Comparison of ENCODE assay signal across 22 mouse cellular contexts in the genomic region with DNA sequence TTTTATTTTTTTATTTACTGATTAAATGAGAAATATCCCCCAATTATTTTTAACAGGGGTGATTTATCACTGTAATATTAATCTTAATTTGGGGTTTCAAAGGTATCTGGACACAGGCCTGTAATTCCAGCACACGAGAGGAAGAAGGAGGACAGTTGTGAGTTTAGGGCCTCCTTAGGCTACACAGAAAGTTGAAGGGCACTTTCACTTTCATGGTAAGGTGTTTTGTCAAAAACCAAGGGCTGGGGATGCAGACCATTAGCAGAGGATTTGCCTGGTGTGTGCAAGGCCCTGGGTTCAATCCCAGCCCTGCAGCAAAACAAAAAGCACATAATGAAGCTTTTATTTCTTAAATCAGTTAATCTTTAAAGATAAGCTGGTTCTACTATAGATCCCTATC. TPM values are rescaled to one million over a fixed set of nuclear protein-coding genes. Genes with fewer than 3 reads are reported as not detected.
A peak's percentile ranks its signal among the peaks of the same experiment; 100 is the strongest.
DNase-seq lines count a peak whose midpoint lies in the region; ATAC-seq and TF ChIP-seq lines count a peak whose summit lies in the region.
"Had no signal": no experiment of that assay in that cellular context is flagged by ENCODE, and none has a peak within 500 bp of the region (broad histone marks: within the 10 kb centered on the region; RNA-seq: fewer than 3 reads in every experiment).

No protein-coding gene starts in this region.

- H3K27ac ChIP-seq in layer of hippocampus, adult 2 months: 0 out of 2 replicates have a peak overlapping the region, but pooled peaks have one; percentile 8
- H3K27ac ChIP-seq in lung, postnatal 0 days (ENCODE audit: low read length): peak overlapping the region; percentile 23; the same call in 1 of the 2 replicates
- peak overlapping the region; percentile 22; the same call in 1 of the 2 replicates for H3K27ac ChIP-seq in bone marrow macrophage, adult 2 months (ENCODE audit: insufficient read depth, low read depth, low read length)
- H3K27ac ChIP-seq in forebrain, embryonic 10.5 days: no peak overlapping the region
- H3K27ac ChIP-seq: forebrain, embryonic 12.5 days; heart, embryonic 10.5 days; hindbrain, embryonic 14.5 days; intestine, embryonic 15.5 days; liver, embryonic 12.5 days had no signal

- no peak for DNase-seq in layer of hippocampus, adult 2 months (ENCODE audit: low spot score in 2 of 2)
- no peak for DNase-seq in layer of hippocampus, adult 11-12 months (ENCODE audit: low spot score)
- DNase-seq in lung, postnatal 0 days (ENCODE audit: low spot score): no peak
- no peak for DNase-seq in lung, postnatal 10 days
- no peak for DNase-seq in ovary, postnatal 14 days (ENCODE audit: low spot score)
- DNase-seq in forebrain, embryonic 10.5 days (ENCODE audit: extremely low spot score, low spot score): no peak
- DNase-seq: adrenal gland, postnatal 25 days; cerebellum, adult 18-20 months; cerebellum, postnatal 10 days; forebrain, postnatal 0 days; gastrocnemius, postnatal 10 days had no signal

- TF ChIP-seq CTCF in layer of hippocampus, adult 2 months (conservative IDR thresholded peaks at IDR 0.05): no peak
- no peak for TF ChIP-seq CTCF in lung, postnatal 0 days (IDR thresholded peaks at IDR 0.05)
- no peak for TF ChIP-seq CTCF in bone marrow macrophage, adult 2 months (IDR thresholded peaks at IDR 0.05; ENCODE audit: low read depth, low read length)

- H3K36me3 ChIP-seq in lung, postnatal 0 days (ENCODE audit: insufficient read depth, low read length): peaks cover 5% of the 10 kb centered on the region; the same call in 1 of the 2 replicates
- H3K36me3 ChIP-seq in megakaryocyte, embryonic 14.5 days (replicated peaks; ENCODE audit: low read length): peaks cover 48% of the 10 kb centered on the region
- peaks cover 12% of the 10 kb centered on the region for H3K36me3 ChIP-seq in forebrain, embryonic 10.5 days (replicated peaks)
- H3K36me3 ChIP-seq: intestine, embryonic 15.5 days had no signal

- peaks cover 3% of the 10 kb centered on the region; the same call in 1 of the 2 replicates for H3K4me1 ChIP-seq in lung, postnatal 0 days (ENCODE audit: insufficient read depth, low read depth, low read length)
- H3K4me1 ChIP-seq in bone marrow macrophage, adult 2 months (ENCODE audit: control insufficient read depth, insufficient read depth, low read length): peaks cover 39% of the 10 kb centered on the region
- peaks cover 44% of the 10 kb centered on the region for H3K4me1 ChIP-seq in megakaryocyte, embryonic 14.5 days
- H3K4me1 ChIP-seq in forebrain, embryonic 10.5 days: no peaks in the 10 kb centered on the region
- H3K4me1 ChIP-seq: forebrain, embryonic 12.5 days; heart, embryonic 10.5 days; intestine, embryonic 15.5 days had no signal

- no peak for ATAC-seq in lung, postnatal 0 days
- ATAC-seq: forebrain, postnatal 0 days; intestine, embryonic 15.5 days; liver, embryonic 12.5 days; midbrain, embryonic 16.5 days had no signal

- no peak overlapping the region for H3K4me3 ChIP-seq in layer of hippocampus, adult 2 months
- no peak overlapping the region for H3K4me3 ChIP-seq in lung, postnatal 0 days (ENCODE audit: low read depth, low read length)
- H3K4me3 ChIP-seq in bone marrow macrophage, adult 2 months (ENCODE audit: insufficient read depth, low read length): no peak overlapping the region
- H3K4me3 ChIP-seq in megakaryocyte, embryonic 14.5 days (replicated peaks): peak overlapping the region; percentile 26
- no peak overlapping the region for H3K4me3 ChIP-seq in forebrain, embryonic 10.5 days
- H3K4me3 ChIP-seq: erythroblast, embryonic 14.5 days; forebrain, embryonic 12.5 days; heart, embryonic 10.5 days; intestine, embryonic 15.5 days; liver, embryonic 12.5 days had no signal

- no peak overlapping the region for H3K4me2 ChIP-seq in lung, postnatal 0 days (replicated peaks; ENCODE audit: low read depth, low read length)
- H3K4me2 ChIP-seq: forebrain, embryonic 12.5 days; hindbrain, embryonic 14.5 days; intestine, embryonic 15.5 days; liver, embryonic 12.5 days; midbrain, embryonic 11.5 days had no signal

- 84% methylated on average over 1 of the region's 1 CpGs for WGBS in lung, postnatal 0 days
- 76% methylated on average over 1 of the region's 1 CpGs for WGBS in forebrain, embryonic 10.5 days

- no peaks in the 10 kb centered on the region for H3K27me3 ChIP-seq in lung, postnatal 0 days (replicated peaks; ENCODE audit: insufficient read depth, low read length)
- H3K27me3 ChIP-seq in megakaryocyte, embryonic 14.5 days (replicated peaks): no peaks in the 10 kb centered on the region
- H3K27me3 ChIP-seq in forebrain, embryonic 10.5 days (ENCODE audit: poor library complexity, severe bottlenecking): no peaks in the 10 kb centered on the region
- H3K27me3 ChIP-seq: forebrain, embryonic 12.5 days; intestine, embryonic 15.5 days; liver, embryonic 12.5 days had no signal

- H3K9ac ChIP-seq in lung, postnatal 0 days (replicated peaks; ENCODE audit: low read depth): no peak overlapping the region
- H3K9ac ChIP-seq: forebrain, embryonic 12.5 days; forebrain, postnatal 0 days; hindbrain, embryonic 14.5 days; intestine, embryonic 15.5 days; liver, embryonic 12.5 days had no signal

- no peak for TF ChIP-seq POLR2A in bone marrow macrophage, adult 2 months (IDR thresholded peaks at IDR 0.05; ENCODE audit: borderline replicate concordance, low read depth, low read length)

- TF ChIP-seq EP300 in lung, postnatal 0 days (IDR thresholded peaks at IDR 0.05): no peak

- H3K9me3 ChIP-seq in lung, postnatal 0 days (ENCODE audit: low read length): no peaks in the 10 kb centered on the region
- H3K9me3 ChIP-seq in megakaryocyte, embryonic 14.5 days: no peaks in the 10 kb centered on the region
- no peaks in the 10 kb centered on the region for H3K9me3 ChIP-seq in forebrain, embryonic 10.5 days
- H3K9me3 ChIP-seq: forebrain, embryonic 12.5 days; heart, embryonic 10.5 days; intestine, embryonic 15.5 days; liver, embryonic 12.5 days had no signal

RNA-seq across cellular contexts. Expression of a gene that starts 12.2 kb away (rescaled TPM):
- total RNA-seq in layer of hippocampus, adult 2 months (2021): 10 to 100 TPM; 53.8 to 62.9 TPM
- 69.3 and 72.0 TPM in 2 replicates for polyA plus RNA-seq in lung, postnatal 0 days (2015; fragmentation: Nextera tagmentation; extraction: Ambion mirVana)
- polyA plus RNA-seq in bone marrow macrophage, adult 2 months (2012; ENCODE audit: insufficient read depth, insufficient read length, missing spikeins): 58.8 and 59.0 TPM in 2 replicates
- polyA plus RNA-seq in megakaryocyte, embryonic 14.5 days (2012; ENCODE audit: insufficient read depth, low replicate concordance): 6.1 and 11.0 TPM in 2 replicates
- 21.5 and 21.8 TPM in 2 replicates for polyA plus RNA-seq in forebrain, embryonic 10.5 days (2016; fragmentation: Nextera tagmentation; extraction: Ambion mirVana)

RNA-seq across cellular contexts. Expression of a gene that starts 27.6 kb away (rescaled TPM):
- total RNA-seq in layer of hippocampus, adult 2 months (2021): under 1 TPM; 0.39 to 0.44 TPM
- 1.9 TPM in 2 replicates for polyA plus RNA-seq in lung, postnatal 0 days (2015; fragmentation: Nextera tagmentation; extraction: Ambion mirVana)
- polyA plus RNA-seq in bone marrow macrophage, adult 2 months (2012; ENCODE audit: insufficient read depth, insufficient read length, missing spikeins): 6.1 and 6.3 TPM in 2 replicates
- polyA plus RNA-seq in megakaryocyte, embryonic 14.5 days (2012; ENCODE audit: insufficient read depth, low replicate concordance): not detected in 2 replicates
- polyA plus RNA-seq in forebrain, embryonic 10.5 days (2016; fragmentation: Nextera tagmentation; extraction: Ambion mirVana): not detected in 2 replicates
- polyA plus RNA-seq: C2C12; erythroblast, embryonic 14.5 days; forebrain, embryonic 12.5 days; hindbrain, embryonic 14.5 days; midbrain, embryonic 11.5 days; midbrain, embryonic 16.5 days had no signal
